Mouse (Mus musculus) spleen, postnatal 4 days (tissue): ENCODE measurements around the gene Cacna1e.

Source experiments
- DNase-seq, 2 experiments: peaks; one replicate each; pipeline ENCODE4 v3.0.0; 2022; ENCODE audit warnings: low spot score in 2 of 2

Gene Cacna1e

DNA sequence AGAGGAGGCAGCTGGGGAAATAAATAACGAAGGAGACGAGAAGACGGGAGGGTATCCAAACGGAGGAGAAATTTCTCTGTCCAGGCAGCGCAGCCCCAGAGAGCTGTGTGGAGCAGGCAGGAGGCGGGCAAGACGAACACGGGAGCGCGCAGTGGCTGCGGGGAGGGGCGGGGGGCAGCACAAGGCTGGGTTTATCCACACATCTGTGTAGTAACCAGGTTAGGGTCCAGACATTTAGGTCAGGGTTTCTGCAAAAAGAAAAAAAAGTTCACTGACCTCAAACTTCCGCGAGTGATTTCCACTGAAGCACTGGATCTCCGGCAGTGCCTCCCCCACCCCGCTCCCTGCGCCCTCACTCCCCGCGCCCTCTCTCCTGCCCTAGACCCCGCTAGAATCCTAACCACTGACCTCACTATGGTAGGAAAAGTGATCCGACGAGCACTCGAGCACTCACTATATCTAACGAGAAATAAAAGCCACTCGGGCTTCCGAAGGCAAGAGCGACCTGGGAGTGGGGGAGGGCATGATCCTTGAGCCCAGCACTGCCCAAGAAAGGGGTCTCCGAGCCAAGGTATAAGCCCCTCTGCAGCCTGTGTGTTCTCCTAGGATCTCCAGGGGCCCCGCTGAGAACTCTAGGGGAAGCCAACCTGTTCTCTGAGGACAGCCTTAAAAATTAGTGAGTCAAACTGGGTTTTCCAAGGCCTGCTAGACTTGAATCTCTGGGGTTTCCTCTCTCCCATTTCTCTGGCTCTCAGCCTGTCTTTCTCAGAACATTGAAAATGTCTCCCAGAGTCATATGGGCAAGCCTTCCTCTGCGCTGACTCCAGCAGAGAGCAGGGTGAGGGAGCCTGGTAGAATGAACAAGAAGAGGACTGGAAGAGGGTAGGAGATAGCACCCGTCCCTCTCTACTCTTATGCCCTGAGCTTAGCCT lies at the start of gene Cacna1e:
Gene Cacna1e, minus strand, starts transcription at position 227 of the 932 bp plus-strand sequence.
- DNase-seq, result no peak

DNA sequence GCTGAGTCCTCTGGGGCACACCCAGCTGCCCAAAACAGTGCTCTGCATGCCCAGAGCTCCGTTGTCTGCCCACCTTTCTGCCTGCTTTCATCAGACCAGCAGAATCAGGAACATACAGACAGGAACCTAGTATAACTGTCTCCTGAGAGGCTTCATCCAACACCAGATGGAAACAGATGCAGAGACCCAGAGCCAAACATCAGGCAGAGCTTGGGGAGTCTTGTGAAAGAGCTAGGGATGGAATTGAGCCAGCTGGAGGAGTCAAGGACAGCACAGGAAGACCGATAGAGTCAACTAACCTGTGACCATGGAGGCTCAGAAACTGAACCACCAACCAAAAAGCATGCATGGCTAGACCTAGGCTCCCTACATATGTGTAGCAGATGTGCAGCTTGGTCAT lies 34.1 kb upstream of the Cacna1e start:
- DNase-seq, result no peak

DNA sequence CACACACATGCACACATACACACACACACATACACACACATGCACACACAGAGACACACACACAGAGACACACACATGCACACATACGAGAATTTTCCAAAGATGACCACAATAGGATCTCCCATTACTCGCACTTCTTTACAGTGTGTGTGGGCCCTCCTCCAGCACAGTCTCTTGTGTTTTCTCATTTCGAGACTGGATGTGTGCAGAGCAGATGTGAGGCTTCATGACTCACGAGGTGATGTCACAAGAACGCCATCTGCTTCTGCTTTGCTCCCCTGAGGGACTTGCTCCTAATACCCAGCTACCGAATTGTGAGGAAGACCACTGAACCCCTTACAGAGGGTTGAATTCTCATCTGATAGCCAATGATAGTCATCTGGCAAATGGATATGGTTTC lies 33.1 kb upstream of the Cacna1e start:
- DNase-seq, result no peak

DNA sequence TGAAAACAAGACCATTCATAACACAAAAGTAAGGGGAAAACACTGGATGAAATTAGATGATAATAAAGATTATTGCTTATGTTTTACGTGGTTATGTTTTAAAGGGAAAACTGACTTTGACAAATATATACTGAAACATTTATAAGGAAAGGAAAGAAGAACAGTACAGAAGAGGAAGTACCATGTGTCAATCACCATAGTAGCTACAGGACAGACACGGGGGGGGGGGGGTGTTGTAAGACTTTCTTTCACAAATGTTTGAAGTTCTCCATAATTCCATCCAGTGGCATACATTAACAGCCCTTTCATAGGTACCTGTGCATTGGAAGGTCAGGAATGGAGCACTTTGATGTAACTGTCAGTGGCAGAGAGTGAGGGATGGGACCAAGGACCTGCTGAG lies 25.3 kb upstream of the Cacna1e start:
- DNase-seq, result no peak

DNA sequence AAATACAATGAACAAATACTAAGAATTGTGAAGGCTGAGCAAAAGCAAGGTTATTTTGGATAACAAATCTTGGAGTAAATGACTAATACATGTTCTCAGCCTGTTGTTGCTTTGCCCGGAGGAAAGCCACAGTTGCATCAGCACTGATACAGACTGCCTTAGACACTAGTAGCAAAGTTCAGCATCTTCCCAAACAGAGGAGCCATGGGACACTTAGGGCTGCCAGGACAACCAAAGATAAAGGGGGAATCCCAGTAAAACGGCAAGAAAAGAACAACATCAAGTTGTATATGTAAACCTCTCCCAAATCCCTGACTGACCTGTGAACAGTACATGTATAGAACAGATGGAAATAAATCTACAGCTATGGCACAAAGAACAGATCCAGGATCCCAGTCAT lies 13.1 kb upstream of the Cacna1e start:
- no peak for DNase-seq

DNA sequence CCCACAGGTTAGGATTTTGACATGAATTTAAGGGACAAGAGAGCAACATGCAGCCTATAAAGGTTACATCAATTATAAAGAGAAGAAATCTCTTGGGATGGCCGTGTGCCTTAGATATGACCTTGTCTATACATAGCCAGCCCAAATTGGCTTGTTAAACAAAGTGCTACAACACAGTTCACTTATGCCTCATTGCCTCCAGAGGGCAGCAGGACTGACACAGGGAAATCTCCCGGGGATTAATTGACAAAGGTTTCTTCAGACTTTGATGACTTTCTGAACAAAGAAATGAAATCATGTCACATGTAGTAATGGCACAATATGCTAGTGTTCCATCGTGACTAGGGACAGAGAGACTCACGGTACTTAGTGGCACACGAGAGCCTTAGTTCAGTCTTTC lies 5.9 kb upstream of the Cacna1e start:
- DNase-seq, result no peak

DNA sequence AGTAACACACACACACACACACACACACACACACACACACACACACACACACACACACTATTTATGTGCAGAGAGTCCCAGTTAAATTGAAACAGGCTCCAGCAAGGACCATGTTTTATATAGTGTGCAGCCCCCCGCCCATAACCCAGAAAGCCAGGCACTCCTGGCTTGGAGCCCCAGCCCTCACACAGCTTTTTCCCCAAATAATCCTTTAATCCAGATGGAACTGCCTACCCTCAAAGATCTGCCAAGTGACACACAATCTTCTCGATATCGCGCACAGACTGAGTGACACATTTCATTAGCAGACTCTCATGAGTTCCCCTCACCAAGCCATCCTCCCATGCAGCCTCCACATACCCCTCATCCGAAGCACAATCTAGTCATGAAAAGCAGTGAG lies 4.2 kb upstream of the Cacna1e start:
- no peak for DNase-seq

DNA sequence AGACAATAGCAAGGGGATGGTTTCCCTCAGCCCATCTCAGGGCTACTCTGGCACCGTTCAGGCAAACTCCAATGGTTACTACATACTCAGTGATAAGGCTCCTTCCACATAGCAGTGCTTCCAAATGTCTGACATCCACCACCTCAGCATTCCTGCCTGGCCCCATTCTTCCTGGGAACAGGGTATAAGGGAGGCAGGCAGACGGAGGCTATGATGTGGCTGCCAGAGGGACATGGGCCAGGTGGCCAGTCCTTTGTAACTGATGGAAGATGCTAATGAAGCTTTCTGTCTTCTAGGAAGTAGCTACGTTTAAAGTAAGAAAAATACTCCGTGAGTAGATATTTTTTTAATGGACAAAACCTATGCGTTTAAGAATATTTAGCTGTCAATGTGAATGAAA lies 3.7 kb upstream of the Cacna1e start:
- DNase-seq, result no peak

DNA sequence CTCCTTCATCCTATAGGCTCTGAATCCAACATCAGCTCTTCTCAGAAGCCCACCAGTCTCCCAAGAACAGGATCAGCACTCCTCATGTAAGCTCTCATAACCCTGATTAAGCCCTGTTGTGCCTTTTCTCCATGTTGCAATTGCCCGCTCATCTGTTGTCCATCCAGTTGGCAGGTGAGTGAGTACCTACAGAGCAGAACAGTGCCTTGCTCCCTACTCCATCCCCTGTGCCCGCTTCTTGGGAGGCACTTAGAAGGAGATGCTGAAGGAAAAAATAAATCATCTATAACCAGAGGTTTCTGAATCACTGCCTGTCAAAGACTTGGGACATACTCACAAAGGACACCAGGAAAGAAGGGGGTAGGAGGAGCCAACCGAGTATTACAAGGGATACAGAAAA lies 3.2 kb upstream of the Cacna1e start:
- DNase-seq, result no peak

DNA sequence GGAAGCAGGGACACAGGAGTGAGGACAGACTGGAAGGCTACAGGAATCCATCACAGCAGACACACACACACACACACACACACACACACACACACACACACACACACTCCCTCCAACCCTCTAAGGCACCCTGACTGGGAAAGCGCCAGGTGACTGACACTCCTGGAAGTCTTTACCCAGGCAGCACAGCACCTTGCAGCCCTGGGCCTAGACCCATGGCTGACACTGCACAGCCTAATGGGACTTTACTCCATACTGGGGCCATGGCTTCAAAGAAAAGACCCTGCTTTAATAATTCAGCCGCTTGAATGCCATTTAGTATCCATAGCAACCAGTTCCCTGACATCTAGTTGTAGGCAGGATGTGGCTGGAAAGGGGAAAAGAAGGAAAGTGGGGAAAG lies 2.3 kb upstream of the Cacna1e start:
- no peak for DNase-seq

DNA sequence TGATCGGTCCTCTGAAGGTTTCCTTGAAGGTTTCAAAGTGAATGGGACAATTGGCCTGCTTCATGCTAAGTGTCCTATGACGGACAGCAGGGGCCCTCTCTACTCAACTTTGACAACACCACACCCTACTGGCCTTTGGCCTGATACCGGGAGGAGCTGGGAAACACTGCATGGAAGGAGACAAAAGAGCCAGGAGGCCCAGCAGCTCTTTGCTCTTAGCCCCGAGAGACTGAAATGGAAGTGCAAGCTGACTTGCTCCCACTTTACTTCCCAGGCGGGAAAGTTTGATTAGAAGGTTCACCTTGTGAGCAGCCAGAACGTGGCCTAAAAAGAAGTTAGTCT lies 877 bp upstream of the Cacna1e start:
- DNase-seq, result no peak

DNA sequence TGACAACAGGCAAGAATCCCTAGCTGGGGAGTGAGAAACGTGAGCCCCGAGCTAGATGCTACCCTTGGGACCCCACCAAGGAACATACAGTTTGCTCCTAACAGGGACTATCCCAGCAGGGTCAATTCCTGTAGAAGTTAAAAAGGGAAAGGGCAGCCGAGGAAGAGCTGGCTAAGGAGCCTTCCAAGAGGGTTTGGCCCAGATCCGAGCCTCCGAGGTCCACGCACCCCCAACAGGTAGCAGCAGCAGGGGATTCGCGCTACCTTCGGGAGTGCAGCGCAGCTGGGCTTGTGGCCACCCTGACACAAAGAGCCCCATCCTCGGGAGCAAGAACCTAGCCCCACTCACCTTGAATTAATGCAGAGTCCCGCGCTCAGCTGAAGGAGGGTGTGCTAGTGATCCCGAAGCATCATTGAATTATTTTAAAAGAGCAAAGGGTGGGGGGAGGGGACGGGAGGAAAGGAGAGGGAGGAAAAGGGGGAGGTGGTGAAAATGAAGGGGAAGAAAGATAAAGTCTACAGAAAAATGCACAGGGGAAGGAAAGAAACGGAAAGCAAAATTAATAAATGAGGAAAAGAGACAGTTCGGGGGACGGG lies 607 bp downstream of the Cacna1e start:
- no peak for DNase-seq

DNA sequence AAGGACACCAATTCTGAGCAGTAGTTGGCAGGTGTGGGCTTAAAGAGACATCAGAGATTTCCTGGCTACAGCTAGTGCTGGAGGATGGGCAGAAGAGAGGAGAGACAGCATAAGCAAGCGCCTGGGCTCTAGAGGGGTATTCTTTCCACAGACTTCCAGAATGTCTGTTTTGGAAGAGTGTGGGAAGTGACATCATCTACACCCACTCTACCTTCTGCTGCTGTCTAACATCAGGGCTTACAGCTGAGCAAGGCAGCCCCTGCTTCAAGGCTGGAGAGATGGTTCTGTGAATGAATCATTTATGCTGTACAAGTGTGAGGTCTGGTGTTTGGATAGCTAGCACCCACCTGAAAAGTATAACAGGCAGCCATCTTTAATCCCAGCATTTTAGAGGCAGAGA lies 18.3 kb downstream of the Cacna1e start:
- DNase-seq, result no peak

DNA sequence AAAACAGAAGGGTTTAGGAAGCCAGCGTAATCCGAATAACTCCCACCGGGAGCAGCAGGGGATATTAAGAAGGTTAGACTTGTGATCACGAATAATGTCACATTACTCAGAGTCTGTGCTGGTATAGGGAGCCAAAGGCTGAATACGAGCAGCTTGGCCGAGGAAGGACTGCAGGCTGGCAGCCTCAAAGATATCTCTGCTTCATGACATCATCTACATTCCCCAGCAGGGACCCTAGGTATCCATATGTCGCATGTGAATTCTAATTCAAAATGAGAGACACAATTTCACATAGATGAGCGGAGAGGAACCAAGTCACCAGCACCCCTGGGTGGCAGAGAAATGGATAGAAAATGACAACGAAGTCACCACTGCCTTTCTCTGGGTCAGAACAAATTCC lies 22.9 kb downstream of the Cacna1e start:
- DNase-seq, result no peak

DNA sequence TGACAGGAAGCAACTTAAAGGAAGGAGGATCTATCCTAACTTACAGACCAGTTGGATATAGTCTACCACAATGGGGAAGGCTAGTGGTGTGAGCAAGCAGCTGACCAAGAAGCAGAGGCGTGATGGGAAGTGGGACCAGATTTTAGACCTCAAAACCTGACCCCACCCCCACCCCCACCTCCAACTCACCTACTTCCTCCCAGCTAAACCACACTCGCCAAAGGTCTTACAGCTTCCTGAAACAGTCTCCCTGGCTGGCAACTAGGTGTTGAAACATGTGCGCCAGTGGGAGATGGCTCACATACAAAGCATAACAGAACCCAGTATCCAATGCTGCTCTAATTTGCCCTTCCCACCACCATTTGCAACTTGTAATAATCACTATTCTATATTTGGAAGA lies 29.7 kb downstream of the Cacna1e start:
- no peak for DNase-seq

DNA sequence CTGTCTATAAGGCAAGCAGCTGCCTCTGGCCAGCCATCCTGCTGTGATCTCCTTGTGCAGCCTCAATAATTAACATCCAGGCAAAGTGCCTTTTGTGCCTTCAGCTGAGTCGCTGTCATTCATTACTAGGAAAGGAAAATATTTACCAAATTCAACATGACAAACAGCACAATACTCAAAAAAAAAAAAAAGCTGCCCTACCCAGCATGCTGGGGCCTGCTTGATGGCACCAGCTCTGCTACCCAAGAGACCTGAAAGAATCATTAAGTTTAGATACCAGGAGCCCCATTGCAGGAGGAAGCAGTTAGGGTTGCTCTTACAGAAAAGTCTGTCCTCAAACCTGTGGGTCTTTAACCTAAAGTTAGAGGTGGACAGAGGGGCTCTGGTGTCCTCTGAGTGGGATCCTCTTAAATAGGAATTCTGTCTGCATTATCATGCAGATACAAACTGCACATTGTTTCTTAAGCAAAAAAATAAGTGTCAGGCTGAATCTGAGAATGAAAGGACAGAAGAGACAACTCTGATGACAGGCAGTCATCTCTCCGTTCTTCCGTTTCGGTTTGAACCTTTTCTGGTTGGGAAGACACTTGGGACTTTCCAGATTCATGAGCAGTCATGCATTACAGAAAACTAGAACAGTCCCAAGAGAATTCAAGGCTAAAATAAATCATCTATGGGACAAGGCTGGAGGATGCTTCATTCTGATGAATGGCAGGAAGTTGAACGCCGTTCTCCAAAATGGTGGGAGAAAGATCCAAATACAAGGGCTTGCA lies 33.6 kb downstream of the Cacna1e start:
- DNase-seq, result no peak

DNA sequence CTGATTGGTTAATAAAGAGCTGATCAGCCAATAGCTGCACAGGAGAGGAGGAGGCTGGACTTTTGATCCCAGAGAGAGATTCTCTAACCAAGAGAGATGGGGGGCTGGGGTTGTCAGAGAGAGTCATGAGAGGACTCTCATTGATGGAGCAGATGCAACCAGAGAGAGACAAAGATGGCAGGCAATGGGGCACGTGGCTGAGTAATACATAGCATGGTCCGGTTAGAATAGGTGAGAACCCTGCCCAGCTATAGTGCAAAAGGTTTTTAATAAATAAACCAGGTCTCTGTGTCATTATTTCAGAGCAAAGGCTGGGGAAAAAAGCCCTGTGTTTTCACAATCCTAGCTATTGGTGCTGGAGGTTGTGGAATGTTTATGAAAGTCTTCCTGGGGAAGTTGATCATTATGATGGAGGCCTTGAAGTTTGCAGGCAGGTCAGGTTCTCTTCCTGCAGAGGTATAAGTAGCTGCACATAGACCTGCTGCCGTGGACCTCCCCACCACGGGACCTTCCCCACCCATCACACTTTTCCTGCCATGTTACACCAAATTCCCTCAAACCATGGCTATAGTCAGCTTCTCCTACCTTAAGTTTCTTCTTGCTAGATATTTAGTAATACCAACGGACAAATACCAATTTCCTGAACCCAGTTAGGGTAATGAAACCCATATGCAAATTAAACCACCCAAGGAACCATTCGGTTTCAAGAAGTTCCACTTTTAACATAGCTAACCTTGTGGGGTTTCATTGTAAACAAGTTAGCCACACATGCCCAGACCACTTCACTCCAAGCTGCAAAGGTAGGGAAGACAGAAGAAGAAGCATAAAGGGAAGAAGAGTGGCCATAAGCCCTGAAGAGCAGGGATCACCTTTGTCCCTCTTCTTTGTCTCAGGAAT lies 35.4 kb downstream of the Cacna1e start:
- no peak for DNase-seq

DNA sequence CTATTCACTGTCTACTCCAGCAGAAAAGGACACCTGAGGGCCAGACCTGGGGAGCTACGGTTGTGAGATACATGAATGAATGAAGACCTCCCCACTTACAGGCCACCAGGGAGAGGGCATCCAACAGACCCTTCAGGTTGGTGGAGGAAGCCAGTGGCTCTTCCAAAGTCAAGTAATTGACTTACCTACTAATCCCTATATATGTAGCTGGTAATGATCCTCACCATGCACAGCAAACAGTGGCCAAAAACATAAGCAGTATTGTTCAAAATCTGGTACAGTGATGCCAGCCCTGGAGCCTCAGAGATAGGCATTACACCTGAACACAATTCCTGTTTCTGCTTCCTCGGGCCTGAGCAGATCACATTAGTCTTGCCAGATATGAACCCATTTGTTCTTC lies 37.4 kb downstream of the Cacna1e start:
- DNase-seq, result no peak

DNA sequence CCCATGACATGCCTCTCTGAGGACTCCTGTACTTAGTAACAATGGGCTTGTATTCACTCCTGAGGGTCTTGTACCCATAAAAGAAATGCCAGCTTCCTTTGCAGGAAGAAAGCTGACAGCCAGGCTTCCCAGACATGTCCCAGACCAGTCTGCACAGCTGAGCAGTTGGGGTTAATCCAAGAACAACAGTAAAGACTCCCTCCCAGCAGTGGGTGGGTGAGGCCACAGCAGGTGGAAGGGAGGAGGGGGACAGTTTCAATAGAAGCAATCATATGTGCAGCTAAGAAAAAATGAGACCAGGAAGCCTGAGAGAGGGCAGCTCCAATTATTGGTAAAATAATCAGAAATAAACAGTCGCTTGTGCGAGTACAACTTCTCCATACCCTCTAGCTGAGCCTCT lies 40.9 kb downstream of the Cacna1e start:
- DNase-seq, result no peak

DNA sequence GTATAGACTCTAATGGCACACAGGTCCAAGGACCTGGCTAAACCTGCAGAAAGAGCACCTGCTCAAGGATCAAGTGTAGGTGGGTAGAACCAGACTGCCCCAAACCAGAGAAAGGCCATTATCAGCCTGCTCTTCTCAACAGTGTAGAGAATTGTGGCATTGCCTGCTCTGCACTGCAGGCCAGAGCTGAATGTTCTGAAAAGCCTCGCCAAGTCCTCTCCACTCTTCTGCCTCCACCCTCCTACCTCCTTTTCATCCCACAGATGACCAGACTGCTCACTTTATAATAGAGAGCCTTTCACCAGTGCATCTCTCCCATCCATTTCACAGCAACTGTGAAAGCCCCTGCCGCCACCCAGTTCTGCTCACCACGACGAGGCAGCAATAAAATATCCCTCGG lies 42.0 kb downstream of the Cacna1e start:
- DNase-seq, result no peak

DNA sequence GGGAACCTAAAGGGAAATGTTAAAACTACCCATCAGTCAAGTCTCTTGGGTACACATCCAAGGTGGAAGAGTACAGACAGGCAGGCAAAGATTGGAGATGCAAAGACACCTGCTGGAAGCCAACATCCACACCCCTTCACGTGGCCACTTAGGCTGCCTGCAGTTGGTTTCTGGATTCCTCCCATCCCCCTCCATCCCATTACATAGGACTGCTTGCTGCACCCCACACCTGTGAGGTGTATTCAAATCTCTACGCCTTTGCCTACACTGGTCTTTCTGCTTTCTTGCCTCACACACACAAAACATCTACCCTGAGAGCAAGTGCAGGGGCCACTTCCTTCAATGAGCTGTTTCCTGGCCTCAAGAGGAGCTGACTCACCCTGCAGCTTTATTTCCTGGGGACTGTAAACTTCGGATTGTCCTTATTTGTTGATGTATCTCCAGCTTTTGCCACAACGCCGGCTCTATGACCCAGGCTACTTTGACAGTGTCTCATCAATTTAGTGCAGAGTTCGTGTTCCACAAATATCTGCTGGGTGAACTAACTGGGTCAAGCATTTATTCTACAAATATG lies 43.2 kb downstream of the Cacna1e start:
- DNase-seq, result no peak
